Mouse (Mus musculus): ENCODE measurements at regions not wholly inside any gene's neighbourhood (a gene's known extent, or its start where the extent isn't known, plus 50 kb on each side); places are given as distances from the start of the nearest gene placed in this dataset.

DNA sequence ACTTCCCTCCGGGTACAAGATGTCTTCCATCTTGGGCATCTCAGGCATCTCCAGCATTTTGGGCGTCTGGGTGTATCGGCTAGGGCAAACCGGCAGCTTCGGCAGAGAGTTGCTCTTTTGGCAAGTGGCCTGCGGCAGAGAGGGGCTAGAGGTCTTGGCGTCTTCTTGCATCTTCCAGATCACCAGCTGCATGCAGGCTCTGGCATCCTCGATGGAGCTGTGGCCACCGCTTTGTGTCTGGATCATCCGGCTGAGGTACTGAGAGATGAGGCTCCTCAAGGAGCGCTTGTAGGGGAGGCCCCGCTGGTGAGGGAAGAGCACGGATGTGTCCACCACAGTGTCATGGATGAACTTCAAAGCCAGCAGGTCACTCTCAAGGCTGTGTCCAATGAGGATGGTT, 59.9 kb upstream of the Supt20 start:
- Histone ChIP-seq H3K36me3 (no peaks in the 10 kb centered on the region), H3K27ac (no peak overlapping the region), H3K4me3 (no peak overlapping the region), H3K4me1 (no peaks in the 10 kb centered on the region), H3K9me3 (peaks cover 14% of the 10 kb centered on the region), H3K27me3 (ENCODE audit: insufficient read depth, poor library complexity, severe bottlenecking) (no peaks in the 10 kb centered on the region)
- WGBS, result 94% methylated on average over 13 of the region's 13 CpGs
- no peak for DNase-seq (ENCODE audit: low spot score)

- H3K4me1 ChIP-seq, result no peaks in the 10 kb centered on the region
- H3K36me3 ChIP-seq, result no peaks in the 10 kb centered on the region
- H3K4me3 ChIP-seq, result no peak overlapping the region
- H3K9me3 ChIP-seq, result peaks cover 14% of the 10 kb centered on the region
- no peak overlapping the region for H3K27ac ChIP-seq
- DNase-seq (ENCODE audit: low spot score), result no peak
- H3K27me3 ChIP-seq (ENCODE audit: insufficient read depth, poor library complexity, severe bottlenecking), result no peaks in the 10 kb centered on the region
- WGBS, result 88% methylated on average over 23 of the region's 23 CpGs
Measured at GRCm38 (mm10) chr3:54633446-54633845, 59.2 kb upstream of the Supt20 start.

DNA sequence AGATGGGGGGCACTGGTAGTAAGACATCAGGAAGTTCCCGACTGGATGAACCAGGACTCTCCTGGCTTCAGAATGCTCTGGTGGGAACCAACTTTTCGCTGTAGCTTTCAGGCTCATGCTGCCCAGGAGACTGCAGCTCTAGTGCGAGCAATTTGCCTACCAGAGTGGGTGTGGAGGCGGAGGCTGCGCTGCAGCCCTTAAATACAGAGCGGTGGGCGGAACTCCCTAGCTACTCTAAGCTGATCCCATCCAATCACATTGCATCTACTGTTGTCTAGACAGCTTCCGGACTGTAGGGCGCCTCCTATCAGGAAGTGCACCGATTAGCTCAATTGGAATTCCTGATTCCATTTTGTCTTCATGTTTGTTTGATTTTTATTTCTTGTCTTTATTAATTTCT, 58.2 kb upstream of the Supt20 start:
- peaks cover 14% of the 10 kb centered on the region for H3K9me3 ChIP-seq
- H3K27me3 ChIP-seq (ENCODE audit: insufficient read depth, poor library complexity, severe bottlenecking), result no peaks in the 10 kb centered on the region
- H3K27ac ChIP-seq, result no peak overlapping the region
- no peaks in the 10 kb centered on the region for H3K36me3 ChIP-seq
- no peak overlapping the region for H3K4me3 ChIP-seq
- DNase-seq (ENCODE audit: low spot score), result no peak
- no peaks in the 10 kb centered on the region for H3K4me1 ChIP-seq
- 86% methylated on average over 10 of the region's 10 CpGs for WGBS
